Mouse (Mus musculus): Measurements from ENCODE around the gene Pm20d1. TPM values are rescaled to one million over a fixed set of nuclear protein-coding genes. Genes with fewer than 3 reads are reported as not detected.
A peak's percentile ranks its signal among the peaks of the same experiment; 100 is the strongest.

Gene Pm20d1
- polyA plus RNA-seq, 1 experiment, result 0.11 TPM

DNA sequence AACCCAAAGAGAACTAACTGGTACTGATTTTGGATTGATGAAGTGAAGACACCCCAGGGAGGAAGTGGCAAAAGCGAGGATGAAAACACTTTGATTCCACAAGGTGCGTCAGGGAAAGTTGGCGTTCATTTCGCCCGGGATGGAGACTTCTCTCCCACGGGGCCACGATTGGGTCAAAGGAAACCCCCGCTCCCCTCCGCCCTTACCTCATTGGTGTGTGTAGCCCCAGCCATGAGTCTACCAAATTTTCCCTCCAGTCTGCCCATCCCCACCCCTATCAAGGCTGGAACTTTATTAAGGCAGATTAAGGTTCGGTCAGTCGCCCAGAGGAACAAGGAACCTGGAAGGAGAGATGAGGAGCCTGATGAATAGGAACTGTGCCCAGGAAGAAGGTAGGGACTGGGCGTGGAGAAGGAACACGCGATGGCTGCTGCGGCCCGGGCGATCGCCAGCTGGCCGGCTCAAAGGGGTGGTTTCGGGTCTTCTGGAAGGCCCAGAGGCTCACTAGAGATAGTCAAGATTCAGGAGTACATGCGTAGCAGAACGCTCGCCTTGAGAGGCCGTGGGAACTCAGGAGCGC, 30.1 kb downstream of the Pm20d1 start, which contains the start of gene Slc41a1:
Gene Slc41a1 (plus strand): TSS at position 287 of the 580 bp plus-strand sequence.
- TF ChIP-seq CTCF (IDR thresholded peaks at IDR 0.05; ENCODE audit: extremely low read depth, insufficient read depth, insufficient read length, insufficient replicate concordance) (no peak), POLR2A (IDR thresholded peaks at IDR 0.05; ENCODE audit: low read depth, low read length) (no peak)
- DNase-seq (ENCODE audit: low read depth in 1 of 2, low spot score in 2 of 2), result peak in 1 of 2 experiments; percentile 32
- Histone ChIP-seq H3K4me3 (ENCODE audit: extremely low read depth, insufficient read depth, insufficient read length) (peak within 1 kb of the TSS; percentile 99), H3K4me1 (ENCODE audit: control insufficient read depth, insufficient read depth, insufficient read length) (peaks cover 9% of the 10 kb centered on the region; the same call in 1 of the 2 replicates), H3K27me3 (ENCODE audit: control insufficient read depth, insufficient read depth, low read length) (no peaks in the 10 kb centered on the region), H3K27ac (ENCODE audit: insufficient read depth, low read length) (peak within 1 kb of the TSS; percentile 94), H3K36me3 (ENCODE audit: control insufficient read depth, insufficient read depth, low read length) (peaks cover 10% of the 10 kb centered on the region)
- WGBS, result 3% methylated on average over 25 of the region's 25 CpGs

DNA sequence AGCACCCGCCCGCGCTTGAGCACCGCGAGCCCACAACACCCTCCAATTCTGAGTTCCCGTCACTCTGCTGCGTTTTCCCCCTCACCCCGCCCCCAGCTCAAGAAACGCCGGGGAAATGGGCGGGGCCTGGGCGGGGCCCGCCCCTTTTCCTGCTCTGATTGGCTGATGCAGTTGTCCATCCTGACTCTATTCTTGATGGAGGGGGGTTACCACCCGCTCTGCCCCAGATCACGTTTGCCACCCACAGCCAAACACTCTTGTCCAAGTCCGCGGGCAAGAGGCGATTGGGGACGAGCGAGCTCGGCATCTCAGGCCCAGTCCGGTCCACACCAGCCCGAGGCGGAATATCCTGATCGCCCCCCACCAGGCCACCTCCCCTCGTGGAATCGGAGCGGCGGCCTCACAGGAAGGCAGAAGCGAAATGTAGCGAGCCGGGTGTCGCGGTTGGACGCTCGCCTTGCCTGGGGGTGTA, 30.6 kb downstream of the Pm20d1 start:
- Histone ChIP-seq H3K4me1 (ENCODE audit: control insufficient read depth, insufficient read depth, insufficient read length) (peaks cover 9% of the 10 kb centered on the region; the same call in 1 of the 2 replicates), H3K27ac (ENCODE audit: insufficient read depth, low read length) (peak overlapping the region; percentile 94), H3K4me3 (ENCODE audit: extremely low read depth, insufficient read depth, insufficient read length) (peak overlapping the region; percentile 99)

DNA sequence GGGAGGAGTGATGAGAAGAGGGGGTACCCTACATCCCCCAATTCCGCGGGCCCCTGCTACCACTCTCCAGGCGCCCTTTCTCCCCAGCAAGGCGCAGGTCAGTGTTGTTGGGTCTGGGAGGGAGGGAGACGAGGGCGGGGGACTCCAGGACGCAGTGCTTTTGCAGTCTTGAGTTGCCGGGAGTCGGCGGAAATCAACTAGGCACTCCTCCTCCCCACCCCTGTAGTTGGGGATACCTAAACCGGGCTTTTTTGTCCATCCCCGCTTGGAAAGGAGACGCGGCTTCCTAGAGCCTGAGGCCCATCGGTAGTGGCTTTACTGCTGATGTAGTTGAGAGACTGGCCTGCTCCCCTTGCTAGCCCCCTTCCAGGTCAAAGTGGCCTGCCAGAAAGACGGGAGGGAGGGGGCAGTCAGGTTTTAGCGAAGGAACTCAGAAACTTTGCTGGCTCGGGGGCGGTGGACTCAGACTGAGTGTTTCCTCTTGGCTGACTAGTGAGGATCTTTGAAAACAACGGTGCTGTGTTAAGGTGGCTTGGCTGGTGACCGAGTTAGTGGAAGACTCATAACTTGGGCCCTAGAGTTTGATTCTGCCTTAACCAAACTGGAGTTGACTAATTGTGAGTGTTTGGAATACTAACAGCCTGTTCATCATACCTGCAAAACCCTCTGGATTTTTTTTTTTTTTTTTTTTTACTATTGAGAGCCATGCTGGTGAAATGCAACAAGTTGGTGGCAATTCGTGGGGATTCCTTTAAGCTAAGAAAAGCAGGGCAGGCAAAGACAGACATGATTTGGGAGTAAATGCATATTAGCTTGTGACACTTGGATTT, 31.3 kb downstream of the Pm20d1 start:
- Histone ChIP-seq H3K27ac (ENCODE audit: insufficient read depth, low read length) (peak overlapping the region; percentile 94), H3K4me3 (ENCODE audit: extremely low read depth, insufficient read depth, insufficient read length) (peak overlapping the region; percentile 99), H3K36me3 (ENCODE audit: control insufficient read depth, insufficient read depth, low read length) (peaks cover 10% of the 10 kb centered on the region), H3K4me1 (ENCODE audit: control insufficient read depth, insufficient read depth, insufficient read length) (peaks cover 9% of the 10 kb centered on the region; the same call in 1 of the 2 replicates), H3K27me3 (ENCODE audit: control insufficient read depth, insufficient read depth, low read length) (no peaks in the 10 kb centered on the region)
- peak in 1 of 2 experiments; percentile 23 for DNase-seq (ENCODE audit: low read depth in 1 of 2, low spot score in 2 of 2)
- 2% methylated on average over 22 of the region's 22 CpGs for WGBS
- no peak for TF ChIP-seq POLR2A (IDR thresholded peaks at IDR 0.05; ENCODE audit: low read depth, low read length)
- no peak for TF ChIP-seq CTCF (IDR thresholded peaks at IDR 0.05; ENCODE audit: extremely low read depth, insufficient read depth, insufficient read length, insufficient replicate concordance)

More for the DNA sequence above, 30.6 kb downstream of the Pm20d1 start:
- Histone ChIP-seq H3K27me3 (ENCODE audit: control insufficient read depth, insufficient read depth, low read length) (no peaks in the 10 kb centered on the region), H3K36me3 (ENCODE audit: control insufficient read depth, insufficient read depth, low read length) (peaks cover 10% of the 10 kb centered on the region)
- peak; percentile 84 to 92 for DNase-seq (ENCODE audit: low read depth in 1 of 2, low spot score in 2 of 2)
- TF ChIP-seq CTCF (IDR thresholded peaks at IDR 0.05; ENCODE audit: extremely low read depth, insufficient read depth, insufficient read length, insufficient replicate concordance) (no peak), POLR2A (IDR thresholded peaks at IDR 0.05; ENCODE audit: low read depth, low read length) (no peak; the same call in none of the 2 replicates)
- WGBS, result under 1% methylated on average over 36 of the region's 36 CpGs

DNA sequence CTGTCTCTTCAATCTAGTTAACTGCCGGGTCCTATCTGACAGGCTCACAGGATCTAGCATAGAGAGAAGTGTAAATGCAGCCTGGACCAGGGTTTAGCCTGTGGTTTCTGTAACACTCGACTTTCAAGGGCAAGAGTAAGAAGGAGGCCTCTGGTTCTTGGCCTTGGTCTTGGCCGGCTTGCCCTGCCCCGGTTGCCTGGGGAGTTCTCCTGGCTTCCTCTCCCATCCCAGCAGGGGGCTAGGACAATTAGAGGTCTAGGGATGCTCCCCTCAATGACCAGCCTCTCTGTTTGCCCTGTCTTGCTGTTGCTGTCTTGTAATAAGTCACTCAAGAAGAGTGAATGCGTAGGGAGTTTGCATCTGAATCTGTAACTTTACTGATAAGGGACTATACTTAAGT, 32.1 kb downstream of the Pm20d1 start:
- Histone ChIP-seq H3K36me3 (ENCODE audit: control insufficient read depth, insufficient read depth, low read length) (peaks cover 10% of the 10 kb centered on the region), H3K27me3 (ENCODE audit: control insufficient read depth, insufficient read depth, low read length) (no peaks in the 10 kb centered on the region), H3K27ac (ENCODE audit: insufficient read depth, low read length) (no peak overlapping the region), H3K4me3 (ENCODE audit: extremely low read depth, insufficient read depth, insufficient read length) (peak overlapping the region; percentile 33; the same call in 1 of the 2 replicates), H3K4me1 (ENCODE audit: control insufficient read depth, insufficient read depth, insufficient read length) (peaks cover 9% of the 10 kb centered on the region; the same call in 1 of the 2 replicates)
- WGBS, result 50% methylated on average over 5 of the region's 5 CpGs
- DNase-seq (ENCODE audit: low read depth in 1 of 2, low spot score in 2 of 2), result no peak
- TF ChIP-seq CTCF (IDR thresholded peaks at IDR 0.05; ENCODE audit: extremely low read depth, insufficient read depth, insufficient read length, insufficient replicate concordance), result no peak
- no peak for TF ChIP-seq POLR2A (IDR thresholded peaks at IDR 0.05; ENCODE audit: low read depth, low read length)

DNA sequence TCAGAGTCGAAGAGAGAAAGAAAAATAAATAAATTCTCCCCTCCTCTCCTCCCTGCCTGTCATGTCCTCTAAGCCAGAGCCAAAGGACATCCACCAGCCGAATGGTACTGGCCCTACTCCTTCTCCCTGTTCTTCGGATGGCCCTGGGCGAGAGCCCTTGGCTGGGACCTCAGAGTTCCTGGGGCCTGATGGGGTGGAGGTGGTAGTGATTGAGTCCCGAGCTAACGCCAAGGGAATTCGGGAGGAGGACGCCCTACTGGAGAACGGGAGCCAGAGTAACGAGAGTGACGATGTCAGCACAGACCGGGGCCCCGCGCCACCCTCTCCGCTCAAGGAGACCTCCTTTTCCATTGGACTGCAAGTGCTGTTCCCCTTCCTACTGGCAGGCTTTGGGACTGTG, 33.4 kb downstream of the Pm20d1 start:
- peaks cover 10% of the 10 kb centered on the region for H3K36me3 ChIP-seq (ENCODE audit: control insufficient read depth, insufficient read depth, low read length)
- no peak for TF ChIP-seq POLR2A (IDR thresholded peaks at IDR 0.05; ENCODE audit: low read depth, low read length)
- TF ChIP-seq CTCF (IDR thresholded peaks at IDR 0.05; ENCODE audit: extremely low read depth, insufficient read depth, insufficient read length, insufficient replicate concordance), result no peak
- H3K4me3 ChIP-seq (ENCODE audit: extremely low read depth, insufficient read depth, insufficient read length), result no peak overlapping the region
- peaks cover 9% of the 10 kb centered on the region; the same call in 1 of the 2 replicates for H3K4me1 ChIP-seq (ENCODE audit: control insufficient read depth, insufficient read depth, insufficient read length)
- 95% methylated on average over 15 of the region's 15 CpGs for WGBS
- no peaks in the 10 kb centered on the region for H3K27me3 ChIP-seq (ENCODE audit: control insufficient read depth, insufficient read depth, low read length)
- no peak overlapping the region for H3K27ac ChIP-seq (ENCODE audit: insufficient read depth, low read length)
- DNase-seq (ENCODE audit: low read depth in 1 of 2, low spot score in 2 of 2), result no peak

DNA sequence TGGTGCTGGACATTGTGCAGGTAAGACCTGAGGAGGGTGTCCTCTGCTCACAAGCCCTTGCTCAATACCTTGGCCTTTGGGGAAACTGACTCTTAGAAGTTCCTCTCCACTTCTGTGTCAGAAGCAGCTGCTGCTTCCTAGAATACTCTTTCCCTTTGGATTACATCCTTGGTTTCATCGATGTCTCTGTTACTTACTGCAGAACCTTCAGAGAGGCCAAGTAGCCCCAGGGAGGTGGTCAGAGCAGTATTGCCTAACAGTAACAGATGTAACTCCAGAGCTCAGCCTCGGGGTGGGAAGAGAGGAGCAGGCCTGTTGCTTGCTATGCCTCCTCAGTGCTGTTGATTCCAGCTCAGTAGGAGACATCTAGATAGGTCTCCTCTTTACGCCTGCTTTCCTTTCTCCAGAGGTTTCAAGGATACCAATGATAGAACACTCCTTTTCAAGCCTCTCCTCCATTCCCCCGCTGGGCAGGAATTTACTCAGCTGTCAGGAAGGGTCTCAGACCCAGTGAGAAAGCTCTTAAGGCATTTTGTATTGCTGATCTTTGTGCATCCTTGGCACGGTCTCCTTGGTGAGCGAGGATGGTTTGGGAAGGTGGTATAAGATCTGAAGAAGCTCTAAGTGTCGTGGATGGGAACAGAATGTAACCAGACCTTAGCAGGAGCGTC, 33.9 kb downstream of the Pm20d1 start:
- Histone ChIP-seq H3K27me3 (ENCODE audit: control insufficient read depth, insufficient read depth, low read length) (no peaks in the 10 kb centered on the region), H3K4me3 (ENCODE audit: extremely low read depth, insufficient read depth, insufficient read length) (no peak overlapping the region), H3K36me3 (ENCODE audit: control insufficient read depth, insufficient read depth, low read length) (peaks cover 10% of the 10 kb centered on the region), H3K27ac (ENCODE audit: insufficient read depth, low read length) (no peak overlapping the region), H3K4me1 (ENCODE audit: control insufficient read depth, insufficient read depth, insufficient read length) (peaks cover 9% of the 10 kb centered on the region; the same call in 1 of the 2 replicates)
- DNase-seq (ENCODE audit: low read depth in 1 of 2, low spot score in 2 of 2), result no peak
- TF ChIP-seq CTCF (IDR thresholded peaks at IDR 0.05; ENCODE audit: extremely low read depth, insufficient read depth, insufficient read length, insufficient replicate concordance) (no peak), POLR2A (IDR thresholded peaks at IDR 0.05; ENCODE audit: low read depth, low read length) (no peak)
- 93% methylated on average over 8 of the region's 8 CpGs for WGBS

Data from spleen, adult 2 months (tissue).